Mouse (Mus musculus) brain, embryonic 14.5 days (tissue): ENCODE results near the gene Guca1a.

Source experiments
- CTCF ChIP-seq: fragments of 200-500 bp; IDR thresholded peaks from 2 replicates; pipeline ENCODE4 v1.5.1; 2012; ENCODE audit warnings: inconsistent platforms, mild to moderate bottlenecking, moderate library complexity, borderline replicate concordance; ENCODE audit not compliant: insufficient read depth, insufficient read length; ENCODE audit errors: extremely low read depth
- POLR2A ChIP-seq: fragments of 200-500 bp; IDR thresholded peaks from 2 replicates; pipeline ENCODE4 v1.6.1; 2012; ENCODE audit warnings: mild to moderate bottlenecking, inconsistent platforms, borderline replicate concordance; ENCODE audit not compliant: poor library complexity, insufficient read depth, insufficient read length, severe bottlenecking; ENCODE audit errors: extremely low read depth

DNA sequence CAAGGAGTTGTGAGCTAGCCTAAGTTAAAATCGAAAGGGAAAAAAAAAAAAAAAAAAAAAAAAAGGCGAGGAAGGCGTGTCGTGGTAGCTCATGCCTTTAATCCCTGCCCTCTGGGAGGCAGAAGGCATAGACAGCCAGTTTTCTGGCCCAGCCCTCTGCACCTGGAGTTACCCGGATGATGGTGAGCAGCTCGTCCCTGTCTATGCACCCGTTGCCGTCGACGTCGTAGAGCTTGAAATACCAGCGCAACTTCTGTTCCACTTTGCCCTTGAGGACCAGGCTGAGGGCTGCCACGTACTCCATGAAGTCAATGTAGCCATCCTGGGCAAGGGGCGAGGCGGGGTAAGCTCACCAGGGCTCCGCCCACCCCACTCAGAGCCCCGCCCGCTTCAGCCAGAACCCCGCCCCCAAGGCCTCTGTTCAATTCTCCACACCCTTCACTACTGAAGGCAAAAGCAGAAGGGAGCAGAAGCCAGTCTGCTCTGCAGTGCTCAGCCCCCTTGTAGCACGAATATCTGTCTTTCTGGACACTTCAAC is 4.9 kb downstream of the Guca1a start:
- TF ChIP-seq POLR2A = no peak
- no peak for TF ChIP-seq CTCF
